Mouse (Mus musculus): ENCODE data around the gene Bik. TPM values are rescaled to one million over a fixed set of nuclear protein-coding genes. Genes with fewer than 3 reads are reported as not detected.

Gene Bik
- polyA plus RNA-seq, 1 experiment from 2014 or later = 16.1 TPM

- H3K4me1 ChIP-seq (replicated peaks; ENCODE audit: insufficient read depth, low read length) = 0 out of 2 replicates have a peak, but pooled peaks cover 7% of the 10 kb centered on the region
- TF ChIP-seq CTCF (IDR thresholded peaks at IDR 0.05; ENCODE audit: low read depth) = no peak
- no peak overlapping the region for H3K9ac ChIP-seq (ENCODE audit: low read depth, low read length)
- no peaks in the 10 kb centered on the region for H3K9me3 ChIP-seq (replicated peaks; ENCODE audit: low read length)
- no peaks in the 10 kb centered on the region for H3K27me3 ChIP-seq (ENCODE audit: insufficient read depth, low read length)
- H3K4me3 ChIP-seq (replicated peaks; ENCODE audit: low read depth, low read length) = no peak overlapping the region
- 89% methylated on average over 6 of the region's 6 CpGs for WGBS
- DNase-seq (ENCODE audit: low spot score) = no peak
- H3K27ac ChIP-seq = no peak overlapping the region
- no peak for ATAC-seq (replicated peaks; ENCODE audit: low FRiP score, low read depth)
- no peaks in the 10 kb centered on the region for H3K36me3 ChIP-seq (ENCODE audit: insufficient read depth, low read length)
- no peak overlapping the region for H3K4me2 ChIP-seq (ENCODE audit: low read length)
Observed at GRCm38 (mm10) chr15:83520861-83521382, 5.7 kb upstream of the Bik start.

GRCm38 (mm10) chr15:83523196-83523595 is 3.5 kb upstream of the Bik start:
- Histone ChIP-seq H3K36me3 (ENCODE audit: insufficient read depth, low read length) (no peaks in the 10 kb centered on the region), H3K4me1 (replicated peaks; ENCODE audit: insufficient read depth, low read length) (0 out of 2 replicates have a peak, but pooled peaks cover 10% of the 10 kb centered on the region), H3K4me2 (ENCODE audit: low read length) (no peak overlapping the region), H3K27ac (no peak overlapping the region), H3K27me3 (ENCODE audit: insufficient read depth, low read length) (no peaks in the 10 kb centered on the region), H3K4me3 (replicated peaks; ENCODE audit: low read depth, low read length) (no peak overlapping the region), H3K9ac (ENCODE audit: low read depth, low read length) (no peak overlapping the region), H3K9me3 (replicated peaks; ENCODE audit: low read length) (no peaks in the 10 kb centered on the region)
- ATAC-seq (replicated peaks; ENCODE audit: low FRiP score, low read depth) (no peak), DNase-seq (ENCODE audit: low spot score) (no peak)
- 45% methylated on average over 7 of the region's 7 CpGs for WGBS
- TF ChIP-seq CTCF (IDR thresholded peaks at IDR 0.05; ENCODE audit: low read depth) = no peak

GRCm38 (mm10) chr15:83523638-83524332 is 2.9 kb upstream of the Bik start:
- H3K27me3 ChIP-seq (ENCODE audit: insufficient read depth, low read length) = no peaks in the 10 kb centered on the region
- H3K9me3 ChIP-seq (replicated peaks; ENCODE audit: low read length) = no peaks in the 10 kb centered on the region
- TF ChIP-seq CTCF (IDR thresholded peaks at IDR 0.05; ENCODE audit: low read depth) = no peak
- DNase-seq (ENCODE audit: low spot score) (no peak), ATAC-seq (replicated peaks; ENCODE audit: low FRiP score, low read depth) (no peak)
- H3K9ac ChIP-seq (ENCODE audit: low read depth, low read length) = no peak overlapping the region
- no peak overlapping the region for H3K4me2 ChIP-seq (ENCODE audit: low read length)
- H3K36me3 ChIP-seq (ENCODE audit: insufficient read depth, low read length) = no peaks in the 10 kb centered on the region
- no peak overlapping the region for H3K4me3 ChIP-seq (replicated peaks; ENCODE audit: low read depth, low read length)
- 66% methylated on average over 14 of the region's 14 CpGs for WGBS
- H3K27ac ChIP-seq = no peak overlapping the region
- H3K4me1 ChIP-seq (replicated peaks; ENCODE audit: insufficient read depth, low read length) = 0 out of 2 replicates have a peak, but pooled peaks cover 6% of the 10 kb centered on the region

- H3K4me3 ChIP-seq (replicated peaks; ENCODE audit: low read depth, low read length) = no peak overlapping the region
- H3K4me1 ChIP-seq (replicated peaks; ENCODE audit: insufficient read depth, low read length) = 0 out of 2 replicates have a peak, but pooled peaks cover 6% of the 10 kb centered on the region
- H3K4me2 ChIP-seq (ENCODE audit: low read length) = no peak overlapping the region
- H3K27ac ChIP-seq = no peak overlapping the region
- DNase-seq (ENCODE audit: low spot score) (no peak), ATAC-seq (replicated peaks; ENCODE audit: low FRiP score, low read depth) (no peak)
- no peaks in the 10 kb centered on the region for H3K27me3 ChIP-seq (ENCODE audit: insufficient read depth, low read length)
- WGBS = 87% methylated on average over 3 of the region's 3 CpGs
- TF ChIP-seq CTCF (IDR thresholded peaks at IDR 0.05; ENCODE audit: low read depth) = no peak
- H3K36me3 ChIP-seq (ENCODE audit: insufficient read depth, low read length) = no peaks in the 10 kb centered on the region
- no peaks in the 10 kb centered on the region for H3K9me3 ChIP-seq (replicated peaks; ENCODE audit: low read length)
- no peak overlapping the region for H3K9ac ChIP-seq (ENCODE audit: low read depth, low read length)
Observed at GRCm38 (mm10) chr15:83524333-83524729, 2.3 kb upstream of the Bik start.

- H3K4me3 ChIP-seq (replicated peaks; ENCODE audit: low read depth, low read length) = peak overlapping the region; percentile 51
- ATAC-seq (replicated peaks; ENCODE audit: low FRiP score, low read depth) (no peak), DNase-seq (ENCODE audit: low spot score) (no peak)
- H3K9me3 ChIP-seq (replicated peaks; ENCODE audit: low read length) = no peaks in the 10 kb centered on the region
- H3K4me1 ChIP-seq (replicated peaks; ENCODE audit: insufficient read depth, low read length) = peaks cover 21% of the 10 kb centered on the region; the same call in 1 of the 2 replicates
- 1% methylated on average over 26 of the region's 26 CpGs for WGBS
- H3K4me2 ChIP-seq (ENCODE audit: low read length) = peak overlapping the region; percentile 93
- no peak for TF ChIP-seq CTCF (IDR thresholded peaks at IDR 0.05; ENCODE audit: low read depth)
- no peaks in the 10 kb centered on the region for H3K36me3 ChIP-seq (ENCODE audit: insufficient read depth, low read length)
- peak overlapping the region; percentile 56 for H3K9ac ChIP-seq (ENCODE audit: low read depth, low read length)
- H3K27me3 ChIP-seq (ENCODE audit: insufficient read depth, low read length) = no peaks in the 10 kb centered on the region
- no peak overlapping the region for H3K27ac ChIP-seq
Observed at GRCm38 (mm10) chr15:83527092-83527437, 403 bp downstream of the Bik start.

- peak overlapping the region; percentile 93 for H3K4me2 ChIP-seq (ENCODE audit: low read length)
- WGBS = 73% methylated on average over 2 of the region's 2 CpGs
- no peak for DNase-seq (ENCODE audit: low spot score)
- no peak for TF ChIP-seq CTCF (IDR thresholded peaks at IDR 0.05; ENCODE audit: low read depth)
- H3K27me3 ChIP-seq (ENCODE audit: insufficient read depth, low read length) = no peaks in the 10 kb centered on the region
- H3K27ac ChIP-seq = no peak overlapping the region
- no peaks in the 10 kb centered on the region for H3K9me3 ChIP-seq (replicated peaks; ENCODE audit: low read length)
- no peaks in the 10 kb centered on the region for H3K36me3 ChIP-seq (ENCODE audit: insufficient read depth, low read length)
- no peak overlapping the region; the same call in 1 of the 2 replicates for H3K4me3 ChIP-seq (replicated peaks; ENCODE audit: low read depth, low read length)
- H3K4me1 ChIP-seq (replicated peaks; ENCODE audit: insufficient read depth, low read length) = peaks cover 21% of the 10 kb centered on the region; the same call in 1 of the 2 replicates
- H3K9ac ChIP-seq (ENCODE audit: low read depth, low read length) = no peak overlapping the region
- no peak for ATAC-seq (replicated peaks; ENCODE audit: low FRiP score, low read depth)
Observed at GRCm38 (mm10) chr15:83527747-83528146, 1.1 kb downstream of the Bik start.

All from kidney, postnatal 0 days (tissue).